Mouse (Mus musculus): ENCODE data around the gene Ssmem1. TPM values are rescaled to one million over a fixed set of nuclear protein-coding genes. Genes with fewer than 3 reads are reported as not detected.

Gene Ssmem1
- polyA plus RNA-seq, 1 experiment from 2014 or later, result 0.36 TPM

DNA sequence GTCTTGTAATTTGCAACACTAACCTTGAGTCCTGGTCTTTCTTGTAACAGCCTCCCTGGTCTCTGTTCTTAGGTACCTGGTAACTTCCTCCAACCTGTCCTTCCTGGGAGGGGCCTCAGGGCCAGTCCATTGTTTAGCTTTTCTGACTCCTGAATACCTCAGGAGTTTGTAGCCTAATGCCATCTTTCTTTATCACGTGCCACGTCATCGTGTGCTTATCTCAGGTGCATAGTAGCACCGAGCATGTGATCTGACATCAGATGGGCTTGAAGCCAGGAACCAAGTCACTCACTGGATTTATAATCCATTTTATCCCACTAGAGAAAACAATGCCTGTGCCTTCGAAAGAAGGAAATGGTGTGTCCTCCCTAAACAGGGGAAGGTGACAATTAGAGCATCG is 53.9 kb downstream of the Ssmem1 start:
- ATAC-seq (replicated peaks; ENCODE audit: insufficient number of reproducible peaks, low FRiP score, low TSS enrichment, low read depth) (no peak), DNase-seq (ENCODE audit: low spot score) (no peak)
- Histone ChIP-seq H3K27ac (replicated peaks; ENCODE audit: low read depth, low read length) (no peak overlapping the region), H3K36me3 (replicated peaks; ENCODE audit: control insufficient read depth, insufficient read depth, low read depth, low read length) (no peaks in the 10 kb centered on the region), H3K4me1 (ENCODE audit: control insufficient read depth, insufficient read depth, low read length) (no peaks in the 10 kb centered on the region), H3K9me3 (replicated peaks; ENCODE audit: control insufficient read depth, low read length) (no peaks in the 10 kb centered on the region), H3K4me3 (ENCODE audit: low read depth, low read length) (no peak overlapping the region), H3K9ac (replicated peaks; ENCODE audit: low read length) (no peak overlapping the region), H3K27me3 (ENCODE audit: control insufficient read depth, insufficient read depth, low read length) (no peaks in the 10 kb centered on the region), H3K4me2 (ENCODE audit: low read depth, low read length) (no peak overlapping the region)
- 87% methylated on average over 6 of the region's 6 CpGs for WGBS

DNA sequence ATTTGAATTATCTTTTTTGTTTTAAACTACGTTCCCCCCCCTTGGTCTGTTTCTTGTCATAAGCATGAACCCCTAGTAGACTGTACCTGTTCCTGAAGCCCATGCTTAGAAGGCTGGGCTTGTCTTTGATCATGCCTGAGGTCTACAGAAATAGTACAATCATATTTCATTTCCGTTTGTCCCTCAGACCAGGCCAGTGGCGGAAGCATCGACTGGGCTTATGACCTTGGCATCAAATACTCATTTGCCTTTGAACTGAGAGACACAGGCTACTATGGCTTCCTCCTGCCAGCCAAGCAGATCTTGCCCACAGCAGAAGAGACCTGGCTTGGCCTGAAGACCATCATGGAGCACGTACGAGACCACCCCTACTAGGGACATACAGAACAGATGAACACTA is 54.4 kb downstream of the Ssmem1 start:
- no peaks in the 10 kb centered on the region for H3K27me3 ChIP-seq (ENCODE audit: control insufficient read depth, insufficient read depth, low read length)
- no peaks in the 10 kb centered on the region for H3K4me1 ChIP-seq (ENCODE audit: control insufficient read depth, insufficient read depth, low read length)
- H3K4me2 ChIP-seq (ENCODE audit: low read depth, low read length), result no peak overlapping the region
- DNase-seq (ENCODE audit: low spot score), result no peak
- no peaks in the 10 kb centered on the region for H3K36me3 ChIP-seq (replicated peaks; ENCODE audit: control insufficient read depth, insufficient read depth, low read depth, low read length)
- no peaks in the 10 kb centered on the region for H3K9me3 ChIP-seq (replicated peaks; ENCODE audit: control insufficient read depth, low read length)
- H3K27ac ChIP-seq (replicated peaks; ENCODE audit: low read depth, low read length), result no peak overlapping the region
- H3K4me3 ChIP-seq (ENCODE audit: low read depth, low read length), result no peak overlapping the region
- H3K9ac ChIP-seq (replicated peaks; ENCODE audit: low read length), result no peak overlapping the region
- ATAC-seq (replicated peaks; ENCODE audit: insufficient number of reproducible peaks, low FRiP score, low TSS enrichment, low read depth), result no peak
- WGBS, result 91% methylated on average over 6 of the region's 6 CpGs

DNA sequence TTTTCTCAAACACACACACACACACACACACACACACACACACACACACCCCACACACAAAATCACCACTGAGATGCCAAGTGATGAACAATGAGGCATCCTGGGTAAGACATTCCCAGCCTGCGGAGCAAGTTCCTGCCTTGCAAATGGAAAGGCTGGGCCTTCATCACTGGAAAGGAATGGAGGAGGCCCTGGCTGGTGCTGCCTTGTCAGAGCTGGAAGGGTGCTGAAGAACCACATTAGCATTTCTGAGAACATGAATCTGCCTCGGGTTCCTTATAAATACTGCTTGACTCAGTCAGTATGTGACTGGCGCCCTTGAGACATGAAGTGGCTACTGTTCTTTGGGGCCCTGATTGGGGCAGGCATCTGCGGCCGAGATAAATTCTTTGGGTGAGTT is 58.4 kb downstream of the Ssmem1 start, which contains the start of gene Cpa4:
Cpa4 (plus strand) TSS at position 301 of the 400 bp plus-strand sequence.
- no peaks in the 10 kb centered on the region for H3K36me3 ChIP-seq (replicated peaks; ENCODE audit: control insufficient read depth, insufficient read depth, low read depth, low read length)
- no peak for ATAC-seq (replicated peaks; ENCODE audit: insufficient number of reproducible peaks, low FRiP score, low TSS enrichment, low read depth)
- no peak within 1 kb of the TSS for H3K9ac ChIP-seq (replicated peaks; ENCODE audit: low read length)
- no peaks in the 10 kb centered on the region for H3K4me1 ChIP-seq (ENCODE audit: control insufficient read depth, insufficient read depth, low read length)
- no peak within 1 kb of the TSS for H3K4me3 ChIP-seq (ENCODE audit: low read depth, low read length)
- 84% methylated on average over 5 of the region's 5 CpGs for WGBS
- H3K9me3 ChIP-seq (replicated peaks; ENCODE audit: control insufficient read depth, low read length), result no peaks in the 10 kb centered on the region
- H3K27ac ChIP-seq (replicated peaks; ENCODE audit: low read depth, low read length), result no peak within 1 kb of the TSS
- no peak within 1 kb of the TSS for H3K4me2 ChIP-seq (ENCODE audit: low read depth, low read length)
- no peak for DNase-seq (ENCODE audit: low spot score)
- H3K27me3 ChIP-seq (ENCODE audit: control insufficient read depth, insufficient read depth, low read length), result no peaks in the 10 kb centered on the region

DNA sequence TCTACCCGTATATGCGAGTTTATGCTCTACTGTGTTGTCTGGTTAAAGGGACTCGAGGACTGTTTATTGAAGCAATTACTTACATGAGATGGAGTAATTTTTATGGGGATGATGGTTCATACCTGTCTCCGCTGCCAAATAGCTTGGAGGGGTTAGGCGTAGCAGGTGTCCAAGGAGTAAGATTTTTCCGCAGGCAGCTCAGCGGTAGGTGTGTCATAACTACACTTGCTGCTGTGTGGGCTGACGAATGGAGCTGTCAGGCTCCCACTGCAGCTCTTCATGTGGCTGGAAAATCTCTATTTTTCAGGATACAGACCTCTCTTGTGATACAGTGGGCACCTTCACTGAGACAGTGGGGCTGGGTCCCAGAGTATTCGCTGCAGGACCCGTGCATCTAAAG is 59.7 kb downstream of the Ssmem1 start:
- no peak overlapping the region for H3K4me2 ChIP-seq (ENCODE audit: low read depth, low read length)
- no peak overlapping the region for H3K4me3 ChIP-seq (ENCODE audit: low read depth, low read length)
- ATAC-seq (replicated peaks; ENCODE audit: insufficient number of reproducible peaks, low FRiP score, low TSS enrichment, low read depth) (no peak), DNase-seq (ENCODE audit: low spot score) (no peak)
- H3K4me1 ChIP-seq (ENCODE audit: control insufficient read depth, insufficient read depth, low read length), result no peaks in the 10 kb centered on the region
- H3K9ac ChIP-seq (replicated peaks; ENCODE audit: low read length), result no peak overlapping the region
- H3K27ac ChIP-seq (replicated peaks; ENCODE audit: low read depth, low read length), result no peak overlapping the region
- no peaks in the 10 kb centered on the region for H3K9me3 ChIP-seq (replicated peaks; ENCODE audit: control insufficient read depth, low read length)
- H3K27me3 ChIP-seq (ENCODE audit: control insufficient read depth, insufficient read depth, low read length), result no peaks in the 10 kb centered on the region
- WGBS, result 92% methylated on average over 10 of the region's 10 CpGs
- H3K36me3 ChIP-seq (replicated peaks; ENCODE audit: control insufficient read depth, insufficient read depth, low read depth, low read length), result no peaks in the 10 kb centered on the region

Other genes starting within 250 kb of the Ssmem1 start
- 48.4 and 52.4 TPM in 2 replicates for gene Ube2h, start 205.3 kb upstream of the Ssmem1 start, polyA plus RNA-seq (2014; fragmentation: Nextera tagmentation; extraction: Ambion mirVana)
- gene Zc3hc1, start 118.8 kb upstream of the Ssmem1 start, polyA plus RNA-seq (2014; fragmentation: Nextera tagmentation; extraction: Ambion mirVana), result 89.2 and 90.7 TPM in 2 replicates
- 33.9 and 35.1 TPM in 2 replicates for gene Klhdc10, start 108.0 kb upstream of the Ssmem1 start, polyA plus RNA-seq (2014; fragmentation: Nextera tagmentation; extraction: Ambion mirVana)
- 44.1 TPM in 2 replicates for gene Tmem209, start 66 bp upstream of the Ssmem1 start, polyA plus RNA-seq (2014; fragmentation: Nextera tagmentation; extraction: Ambion mirVana)
- 9.1 and 10.5 TPM in 2 replicates for gene Cpa2, start 31.7 kb downstream of the Ssmem1 start, polyA plus RNA-seq (2014; fragmentation: Nextera tagmentation; extraction: Ambion mirVana)
- 1.4 TPM in 2 replicates for gene Cpa4, start 58.5 kb downstream of the Ssmem1 start, polyA plus RNA-seq (2014; fragmentation: Nextera tagmentation; extraction: Ambion mirVana)
- gene Cpa5, start 101.2 kb downstream of the Ssmem1 start, polyA plus RNA-seq (2014; fragmentation: Nextera tagmentation; extraction: Ambion mirVana), result 0.22 and 0.27 TPM in 2 replicates
- 0.17 and 0.21 TPM in 2 replicates for gene Cpa1, start 129.4 kb downstream of the Ssmem1 start, polyA plus RNA-seq (2014; fragmentation: Nextera tagmentation; extraction: Ambion mirVana)
- 23.7 and 28.1 TPM in 2 replicates for gene Cep41, start 183.9 kb downstream of the Ssmem1 start, polyA plus RNA-seq (2014; fragmentation: Nextera tagmentation; extraction: Ambion mirVana)
- gene Mest, start 213.7 kb downstream of the Ssmem1 start, polyA plus RNA-seq (2014; fragmentation: Nextera tagmentation; extraction: Ambion mirVana), result 1,816 and 1,902 TPM in 2 replicates

Measured in embryonic facial prominence, embryonic 11.5 days (tissue).